ENCODE assay signal across 19 mouse cellular contexts in the genomic region with DNA sequence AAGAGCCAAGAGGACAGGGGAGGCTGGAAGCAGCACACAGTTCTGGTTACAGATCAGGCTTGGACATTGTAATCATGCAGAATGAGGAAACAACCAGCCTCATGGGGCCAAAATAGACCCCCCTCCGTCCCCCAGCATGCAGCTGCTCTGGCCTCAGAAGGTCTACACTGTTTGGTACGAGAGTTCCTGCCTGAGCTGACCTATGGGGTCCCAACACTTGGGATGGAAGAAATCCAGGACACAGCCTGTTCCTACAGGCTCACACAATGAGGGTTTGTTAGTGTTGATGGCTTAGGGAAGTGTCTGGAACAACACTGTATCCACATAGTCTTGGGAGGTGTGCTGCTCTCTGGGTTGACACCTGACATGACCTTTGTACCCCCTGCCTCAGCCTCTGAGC. TPM values are rescaled to one million over a fixed set of nuclear protein-coding genes. Genes with fewer than 3 reads are reported as not detected.
DNase-seq lines count a peak whose midpoint lies in the region; ATAC-seq and TF ChIP-seq lines count a peak whose summit lies in the region.
"Had no signal": no experiment of that assay in that cellular context is flagged by ENCODE, and none has a peak within 500 bp of the region (broad histone marks: within the 10 kb centered on the region; RNA-seq: fewer than 3 reads in every experiment).

No protein-coding gene starts in this region.

- no peak overlapping the region for H3K4me2 ChIP-seq in liver, embryonic 11.5 days
- H3K4me2 ChIP-seq in liver, postnatal 0 days (ENCODE audit: low read depth, low read length), result no peak overlapping the region
- no peak overlapping the region for H3K4me2 ChIP-seq in midbrain, embryonic 14.5 days (ENCODE audit: low read length)
- no peak overlapping the region for H3K4me2 ChIP-seq in midbrain, embryonic 13.5 days (replicated peaks)
- H3K4me2 ChIP-seq in myocyte (ENCODE audit: low read depth), result peak overlapping the region; percentile 67
- H3K4me2 ChIP-seq: forebrain, embryonic 12.5 days; neural tube, embryonic 13.5 days had no signal

- H3K36me3 ChIP-seq in liver, embryonic 11.5 days (ENCODE audit: control insufficient read depth, insufficient read depth, low read length), result no peaks in the 10 kb centered on the region
- H3K36me3 ChIP-seq in liver, postnatal 0 days (replicated peaks; ENCODE audit: insufficient read depth, low read length), result no peaks in the 10 kb centered on the region
- H3K36me3 ChIP-seq in midbrain, embryonic 14.5 days (ENCODE audit: control insufficient read depth, insufficient read depth, low read length), result no peaks in the 10 kb centered on the region
- no peaks in the 10 kb centered on the region for H3K36me3 ChIP-seq in midbrain, embryonic 13.5 days
- H3K36me3 ChIP-seq in myocyte (ENCODE audit: control insufficient read depth, insufficient read depth), result no peaks in the 10 kb centered on the region
- H3K36me3 ChIP-seq: embryonic facial prominence, embryonic 10.5 days; forebrain, embryonic 12.5 days; neural tube, embryonic 13.5 days had no signal

- no peak for ATAC-seq in liver, embryonic 11.5 days (replicated peaks; ENCODE audit: low FRiP score)
- ATAC-seq in liver, postnatal 0 days, result no peak
- no peak for ATAC-seq in midbrain, embryonic 14.5 days (ENCODE audit: low FRiP score, low TSS enrichment)
- ATAC-seq in midbrain, embryonic 13.5 days, result no peak
- ATAC-seq: CD4-positive, CD25-positive, alpha-beta regulatory T cell, adult 4 months; hindbrain, embryonic 16.5 days; Patski had no signal

- 72% methylated on average over 2 of the region's 2 CpGs for WGBS in liver, embryonic 11.5 days
- WGBS in liver, postnatal 0 days (ENCODE audit: insufficient replicate concordance), result 57% methylated on average over 2 of the region's 2 CpGs
- 47% methylated on average over 2 of the region's 2 CpGs for WGBS in midbrain, embryonic 14.5 days
- 64% methylated on average over 2 of the region's 2 CpGs for WGBS in midbrain, embryonic 13.5 days

- DNase-seq in gastrocnemius, postnatal 25 days, result peak; percentile 34
- DNase-seq in gastrocnemius, adult 8-10 months (ENCODE audit: low spot score in 2 of 2), result no peak
- DNase-seq in liver, embryonic 11.5 days (ENCODE audit: low spot score), result no peak
- no peak for DNase-seq in liver, postnatal 0 days
- DNase-seq in midbrain, embryonic 14.5 days, result no peak
- no peak for DNase-seq in neural tube, embryonic 10.5 days (ENCODE audit: extremely low spot score, low spot score)
- DNase-seq: adrenal gland, adult 8-10 months; cerebellum, adult 9-10 months; gastrocnemius, postnatal 10 days; kidney, adult 11 months; thymus, postnatal 36 days had no signal

- H3K4me3 ChIP-seq in liver, embryonic 11.5 days (ENCODE audit: low read depth, low read length), result no peak overlapping the region
- H3K4me3 ChIP-seq in liver, postnatal 0 days (ENCODE audit: low read depth, low read length), result no peak overlapping the region
- H3K4me3 ChIP-seq in midbrain, embryonic 14.5 days (replicated peaks; ENCODE audit: low read depth, low read length), result no peak overlapping the region
- H3K4me3 ChIP-seq in midbrain, embryonic 13.5 days (replicated peaks), result no peak overlapping the region
- no peak overlapping the region for H3K4me3 ChIP-seq in myocyte
- H3K4me3 ChIP-seq: embryonic facial prominence, embryonic 10.5 days; forebrain, embryonic 12.5 days; neural tube, embryonic 13.5 days had no signal

- H3K9me3 ChIP-seq in liver, embryonic 11.5 days (ENCODE audit: control insufficient read depth, low read length), result no peaks in the 10 kb centered on the region
- H3K9me3 ChIP-seq in liver, postnatal 0 days (ENCODE audit: low read length), result no peaks in the 10 kb centered on the region
- H3K9me3 ChIP-seq in midbrain, embryonic 14.5 days (ENCODE audit: control insufficient read depth, low read length), result no peaks in the 10 kb centered on the region
- no peaks in the 10 kb centered on the region for H3K9me3 ChIP-seq in midbrain, embryonic 13.5 days
- H3K9me3 ChIP-seq: embryonic facial prominence, embryonic 10.5 days; forebrain, embryonic 12.5 days; neural tube, embryonic 13.5 days had no signal

- no peak for TF ChIP-seq CTCF in liver, postnatal 0 days (IDR thresholded peaks at IDR 0.05; ENCODE audit: low read depth)

- TF ChIP-seq EP300 in liver, postnatal 0 days (IDR thresholded peaks at IDR 0.05; ENCODE audit: low read depth), result no peak

- TF ChIP-seq POLR2A in myocyte (IDR thresholded peaks at IDR 0.05; ENCODE audit: insufficient read length, low read depth), result no peak

- no peaks in the 10 kb centered on the region for H3K79me2 ChIP-seq in myocyte (ENCODE audit: control insufficient read depth, insufficient read depth)

- peak overlapping the region; percentile 16; the same call in 1 of the 2 replicates for H3K9ac ChIP-seq in liver, embryonic 11.5 days (ENCODE audit: low read depth, low read length)
- no peak overlapping the region for H3K9ac ChIP-seq in liver, postnatal 0 days (replicated peaks)
- no peak overlapping the region for H3K9ac ChIP-seq in midbrain, embryonic 14.5 days (replicated peaks; ENCODE audit: low read length)
- no peak overlapping the region for H3K9ac ChIP-seq in midbrain, embryonic 13.5 days (replicated peaks)
- H3K9ac ChIP-seq: forebrain, embryonic 12.5 days; neural tube, embryonic 13.5 days had no signal

- H3K27me3 ChIP-seq in liver, embryonic 11.5 days (replicated peaks; ENCODE audit: control insufficient read depth, insufficient read depth, low read length), result no peaks in the 10 kb centered on the region
- no peaks in the 10 kb centered on the region for H3K27me3 ChIP-seq in liver, postnatal 0 days (ENCODE audit: insufficient read depth, low read length)
- no peaks in the 10 kb centered on the region for H3K27me3 ChIP-seq in midbrain, embryonic 14.5 days (ENCODE audit: control insufficient read depth, insufficient read depth, low read length)
- H3K27me3 ChIP-seq in midbrain, embryonic 13.5 days, result no peaks in the 10 kb centered on the region
- no peaks in the 10 kb centered on the region for H3K27me3 ChIP-seq in myocyte (ENCODE audit: control insufficient read depth, insufficient read depth, insufficient read length)
- H3K27me3 ChIP-seq: neural tube, embryonic 13.5 days; Patski had no signal

- H3K27ac ChIP-seq in liver, embryonic 11.5 days (ENCODE audit: low read depth, low read length), result peak overlapping the region; percentile 26; the same call in 1 of the 2 replicates
- H3K27ac ChIP-seq in liver, postnatal 0 days (ENCODE audit: low read depth), result no peak overlapping the region
- H3K27ac ChIP-seq in midbrain, embryonic 14.5 days (replicated peaks; ENCODE audit: low read depth, low read length), result 0 out of 2 replicates have a peak overlapping the region, but pooled peaks have one; percentile 8
- H3K27ac ChIP-seq in midbrain, embryonic 13.5 days, result no peak overlapping the region
- H3K27ac ChIP-seq: embryonic facial prominence, embryonic 10.5 days; forebrain, embryonic 12.5 days had no signal

- peaks cover 33% of the 10 kb centered on the region for H3K4me1 ChIP-seq in liver, embryonic 11.5 days (replicated peaks; ENCODE audit: control insufficient read depth, insufficient read depth, low read length)
- H3K4me1 ChIP-seq in liver, postnatal 0 days (ENCODE audit: insufficient read depth), result peaks cover 45% of the 10 kb centered on the region
- H3K4me1 ChIP-seq in midbrain, embryonic 14.5 days (ENCODE audit: control insufficient read depth, insufficient read depth, low read length), result no peaks in the 10 kb centered on the region
- no peaks in the 10 kb centered on the region for H3K4me1 ChIP-seq in midbrain, embryonic 13.5 days (replicated peaks)
- H3K4me1 ChIP-seq: forebrain, embryonic 12.5 days had no signal

- H3ac ChIP-seq in myocyte (ENCODE audit: control insufficient read depth, insufficient read length), result no peak overlapping the region

TF ChIP-seq in myocyte, 11 proteins besides CTCF, POLR2A, EP300 and RAD21:
- TF ChIP-seq TCF12 (IDR thresholded peaks at IDR 0.05; ENCODE audit: insufficient read depth, poor library complexity, severe bottlenecking) (no peak), REST (IDR thresholded peaks at IDR 0.05; ENCODE audit: insufficient read depth, insufficient read length) (no peak), E2F4 (IDR thresholded peaks at IDR 0.05; ENCODE audit: insufficient read depth) (no peak), MYOG (IDR thresholded peaks at IDR 0.05; ENCODE audit: control insufficient read depth in 1 of 3, insufficient read depth in 1 of 3, insufficient read length in 2 of 3, low read depth in 2 of 3) (no peak), CEBPB (IDR thresholded peaks at IDR 0.05; ENCODE audit: insufficient read depth, poor library complexity, severe bottlenecking) (no peak), SRF (IDR thresholded peaks at IDR 0.05; ENCODE audit: control insufficient read depth, insufficient read length, low read depth) (no peak)

RNA-seq across cellular contexts. Expression of a gene that starts 18.8 kb away (rescaled TPM):
- total RNA-seq in gastrocnemius, postnatal 25 days (2021), result 1 to 10 TPM; 2.8 to 3.5 TPM
- total RNA-seq in gastrocnemius, adult 8-10 months (2022), result 1 to 10 TPM; 1.6 to 3.4 (median 2.6) TPM
- 81.9 and 84.0 TPM in 2 replicates for polyA plus RNA-seq in liver, embryonic 11.5 days (2014; fragmentation: Nextera tagmentation; extraction: Ambion mirVana)
- polyA plus RNA-seq in liver, postnatal 0 days (2015; fragmentation: Nextera tagmentation; extraction: Ambion mirVana), result 31.0 and 32.4 TPM in 2 replicates
- 74.4 and 76.9 TPM in 2 replicates for polyA plus RNA-seq in midbrain, embryonic 14.5 days (2014; fragmentation: Nextera tagmentation; extraction: Ambion mirVana)
- 53.7 and 57.8 TPM in 2 replicates for polyA plus RNA-seq in midbrain, embryonic 13.5 days (2015; fragmentation: Nextera tagmentation; extraction: Ambion mirVana)
- polyA plus RNA-seq in myocyte (2012; fragmentation: generic; extraction: Trizol), result 10.1 TPM

Comparison
In these comparisons a context has a peak if more than half of its experiments do, and no peak if none do; other contexts are left out.
1. H3K27ac ChIP-seq: peak in liver, embryonic 11.5 days (single experiment) and midbrain, embryonic 14.5 days (single experiment); none in liver, postnatal 0 days (single experiment) and midbrain, embryonic 13.5 days (single experiment).